Mouse (Mus musculus) adrenal gland, postnatal 0 days (tissue): ENCODE data around the gene Arhgap9. TPM values are rescaled to one million over a fixed set of nuclear protein-coding genes. Genes with fewer than 3 reads are reported as not detected.

ENCODE experiments used
- polyA plus RNA-seq: library from polyadenylated mRNA; unstranded; fragments of >200 nt; fragmentation: Nextera tagmentation; extraction: Ambion mirVana; gene quantifications from 2 replicates; pipeline ENCODE4 v1.2.1, GENCODE M21; 2015

Gene Arhgap9
- polyA plus RNA-seq: 4.9 and 5.0 TPM in 2 replicates

DNA sequence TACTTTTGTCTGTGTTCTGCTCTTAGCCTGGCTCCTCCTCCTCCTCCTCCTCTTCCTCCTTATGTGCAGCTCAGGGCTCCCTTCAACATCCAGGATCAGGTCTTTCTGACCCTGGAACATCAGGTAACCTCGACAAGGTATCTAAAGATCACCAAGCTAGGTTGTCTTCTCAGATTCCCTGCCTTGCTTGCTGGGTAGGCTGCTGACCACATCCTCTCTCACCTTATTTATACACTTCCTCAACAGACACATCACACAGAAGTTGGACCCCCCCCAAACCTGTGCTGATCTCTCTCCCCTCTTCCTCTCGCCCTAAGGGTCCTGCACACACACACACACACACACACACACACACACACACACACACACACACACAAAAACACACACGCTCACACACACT is at the start of gene Arhgap9:
Gene Arhgap9 (plus strand): TSS at position 344 of the 400 bp plus-strand sequence.

DNA sequence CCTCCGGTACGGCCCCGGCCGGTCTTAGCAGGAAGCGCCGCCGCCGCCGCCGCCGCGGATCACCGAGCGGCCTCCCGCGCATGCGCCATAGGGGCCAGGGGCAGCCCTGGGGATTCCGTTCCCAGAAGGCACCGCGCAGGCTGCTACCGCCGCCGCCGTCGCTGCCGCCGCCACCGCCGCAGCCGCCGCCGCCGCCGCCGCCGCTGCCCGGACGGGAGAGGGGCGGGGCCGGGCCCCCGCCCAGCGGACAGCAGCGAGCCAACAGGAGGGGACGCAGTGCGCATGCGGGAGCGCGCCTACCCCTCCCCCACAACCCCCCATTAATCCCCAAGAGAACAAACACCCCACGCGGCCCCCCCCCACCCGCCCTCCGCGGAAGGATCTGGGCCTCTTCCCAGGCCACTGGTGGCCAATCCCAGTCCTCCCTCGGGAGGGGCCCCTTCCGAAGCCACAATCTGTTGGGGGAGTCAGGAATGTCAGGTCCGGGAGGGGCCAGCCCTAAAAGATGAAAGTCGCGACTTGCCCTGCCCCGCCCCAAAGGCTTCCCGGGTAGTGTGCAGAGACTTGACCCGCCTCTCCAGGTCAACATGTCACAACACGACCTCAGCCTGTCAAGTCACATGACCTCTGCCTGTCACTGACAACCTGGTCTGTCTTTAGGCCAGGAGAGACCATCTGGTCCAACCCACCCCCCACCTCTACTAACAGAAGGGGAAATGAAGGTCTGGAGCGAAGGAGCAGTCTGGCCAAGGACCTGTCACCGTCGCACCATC is 32.8 kb upstream of the Arhgap9 start, which contains the start of gene Mbd6:
Gene Mbd6 (minus strand): TSS at position 219 of the 773 bp plus-strand sequence.

DNA sequence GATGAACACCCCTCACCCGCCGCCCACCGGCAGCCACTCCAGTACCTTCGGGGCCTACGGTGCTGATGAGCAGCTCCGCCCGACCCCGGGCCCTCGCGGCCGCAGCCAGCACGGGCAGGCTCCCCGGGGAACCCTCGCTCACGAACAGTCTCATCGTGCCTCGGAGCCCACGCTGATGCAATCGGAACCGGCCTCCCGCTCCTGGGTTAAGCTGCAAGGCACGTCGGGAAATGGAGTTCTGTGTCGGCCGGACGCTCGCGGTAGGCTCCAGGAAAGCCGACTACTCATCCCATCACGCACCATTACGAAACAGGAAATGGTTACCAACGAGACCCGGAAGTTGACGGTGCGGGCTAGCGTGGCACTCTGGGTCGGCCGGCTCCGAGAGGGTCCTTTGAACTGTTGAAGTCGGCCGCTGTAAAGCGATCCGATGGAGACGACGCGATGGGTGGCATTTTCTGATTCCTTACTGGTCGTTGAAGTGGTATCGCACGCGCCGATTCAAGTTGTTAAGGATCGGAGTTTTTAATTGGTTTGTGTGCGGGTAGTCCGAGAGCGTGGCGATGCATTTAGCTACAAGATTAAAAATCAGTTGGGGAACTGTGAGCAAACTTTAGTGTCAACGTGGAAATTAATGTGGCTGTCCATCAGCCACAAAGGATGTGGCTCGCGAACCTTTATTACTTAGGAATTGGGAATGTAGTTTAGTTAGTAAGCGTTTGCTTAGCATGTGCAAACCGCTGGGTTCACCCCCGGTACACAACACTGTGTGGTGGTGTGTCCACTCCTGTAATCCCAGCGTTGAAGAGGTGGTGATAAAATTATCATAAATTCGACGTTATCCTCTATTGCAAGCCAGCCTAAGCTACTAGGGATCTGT is 10.0 kb upstream of the Arhgap9 start, which contains the start of gene Mars:
Gene Mars (minus strand): TSS at position 311 of the 880 bp plus-strand sequence.

DNA sequence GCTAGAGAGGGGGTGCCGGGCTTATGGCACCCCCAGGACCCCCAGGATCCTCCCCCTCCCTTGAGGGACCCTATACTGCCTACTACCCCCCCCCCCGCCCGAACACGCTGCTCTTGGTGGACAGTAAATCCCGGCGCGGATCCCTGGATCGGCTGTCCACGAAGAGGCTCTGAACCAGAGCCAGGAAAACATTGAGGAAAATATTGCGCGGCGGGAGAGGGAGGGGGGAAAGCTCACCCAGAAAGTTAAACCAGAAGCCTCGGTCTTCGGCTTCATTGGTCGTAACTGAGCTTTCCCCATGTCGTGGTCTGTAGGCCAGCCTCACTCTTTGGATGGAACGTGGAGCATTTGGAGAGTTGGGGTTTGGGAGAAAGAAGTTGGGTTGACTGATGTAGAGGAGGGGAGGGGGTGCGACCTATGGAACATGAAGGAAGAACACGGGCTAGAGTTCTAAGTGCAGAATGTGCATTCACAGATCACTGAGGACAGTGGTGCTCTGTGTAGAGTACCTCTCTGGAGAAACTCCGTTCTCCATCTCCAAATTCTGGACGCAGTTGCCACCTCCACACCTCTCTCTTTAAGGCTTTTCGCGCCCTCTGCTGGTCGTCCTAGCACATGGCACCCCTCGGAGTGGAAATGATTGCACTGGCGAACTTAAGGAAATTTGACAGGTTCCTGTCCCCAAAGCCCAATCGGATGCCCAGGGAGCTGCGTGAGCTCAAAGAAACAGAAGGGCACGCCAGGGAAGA is 20.3 kb downstream of the Arhgap9 start, which contains the start of gene Gli1:
Gene Gli1 (minus strand): TSS at position 84 of the 749 bp plus-strand sequence.

DNA sequence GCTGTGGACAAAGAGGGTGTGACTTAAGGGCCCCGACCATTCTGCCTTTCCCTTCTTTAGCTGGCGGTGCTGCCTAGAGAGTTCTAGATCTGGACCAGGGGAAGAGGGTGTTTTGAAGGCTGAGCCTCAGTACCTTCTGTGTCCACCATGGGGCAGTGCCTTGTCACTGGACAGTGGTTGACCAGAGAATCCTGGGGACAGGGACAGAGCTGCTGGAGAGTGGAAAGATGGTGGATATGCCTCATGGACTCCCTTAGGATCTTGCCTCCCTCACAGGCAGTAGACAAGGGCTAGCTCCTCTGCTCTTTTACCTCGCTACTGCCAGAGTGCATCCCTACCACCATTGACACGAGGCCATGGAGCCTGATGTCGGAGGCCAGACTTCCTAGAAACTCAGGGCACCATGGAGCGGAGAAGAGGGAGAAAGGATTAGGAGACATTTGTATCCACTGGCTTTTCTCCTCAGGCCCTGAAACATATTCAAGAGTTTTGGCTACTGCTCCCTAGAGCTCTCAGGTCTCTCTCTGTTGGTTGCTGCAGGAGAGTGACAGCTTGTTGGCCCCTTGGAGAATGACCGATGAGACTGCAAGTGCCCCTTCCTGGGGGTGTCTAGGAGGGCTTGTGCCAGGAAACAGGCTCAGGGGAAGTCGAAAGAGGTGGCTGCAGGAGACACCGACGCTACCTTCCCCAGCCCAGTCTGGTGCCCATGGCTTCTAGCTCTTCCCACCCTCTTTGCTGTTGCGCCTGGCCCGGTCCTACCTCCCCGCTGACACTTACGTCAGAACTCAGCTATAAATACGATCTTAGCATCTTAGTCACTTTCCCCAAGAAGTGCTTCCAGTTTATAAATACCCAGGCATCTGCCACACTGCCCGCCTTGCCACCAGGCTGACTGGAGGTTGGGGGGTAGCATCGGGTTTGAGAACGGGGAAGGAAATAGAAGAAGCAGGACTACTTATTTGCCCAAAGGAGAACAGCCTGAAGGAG is 32.4 kb downstream of the Arhgap9 start, which contains the start of gene Inhbe:
Gene Inhbe (minus strand): TSS at position 503 of the 987 bp plus-strand sequence.

DNA sequence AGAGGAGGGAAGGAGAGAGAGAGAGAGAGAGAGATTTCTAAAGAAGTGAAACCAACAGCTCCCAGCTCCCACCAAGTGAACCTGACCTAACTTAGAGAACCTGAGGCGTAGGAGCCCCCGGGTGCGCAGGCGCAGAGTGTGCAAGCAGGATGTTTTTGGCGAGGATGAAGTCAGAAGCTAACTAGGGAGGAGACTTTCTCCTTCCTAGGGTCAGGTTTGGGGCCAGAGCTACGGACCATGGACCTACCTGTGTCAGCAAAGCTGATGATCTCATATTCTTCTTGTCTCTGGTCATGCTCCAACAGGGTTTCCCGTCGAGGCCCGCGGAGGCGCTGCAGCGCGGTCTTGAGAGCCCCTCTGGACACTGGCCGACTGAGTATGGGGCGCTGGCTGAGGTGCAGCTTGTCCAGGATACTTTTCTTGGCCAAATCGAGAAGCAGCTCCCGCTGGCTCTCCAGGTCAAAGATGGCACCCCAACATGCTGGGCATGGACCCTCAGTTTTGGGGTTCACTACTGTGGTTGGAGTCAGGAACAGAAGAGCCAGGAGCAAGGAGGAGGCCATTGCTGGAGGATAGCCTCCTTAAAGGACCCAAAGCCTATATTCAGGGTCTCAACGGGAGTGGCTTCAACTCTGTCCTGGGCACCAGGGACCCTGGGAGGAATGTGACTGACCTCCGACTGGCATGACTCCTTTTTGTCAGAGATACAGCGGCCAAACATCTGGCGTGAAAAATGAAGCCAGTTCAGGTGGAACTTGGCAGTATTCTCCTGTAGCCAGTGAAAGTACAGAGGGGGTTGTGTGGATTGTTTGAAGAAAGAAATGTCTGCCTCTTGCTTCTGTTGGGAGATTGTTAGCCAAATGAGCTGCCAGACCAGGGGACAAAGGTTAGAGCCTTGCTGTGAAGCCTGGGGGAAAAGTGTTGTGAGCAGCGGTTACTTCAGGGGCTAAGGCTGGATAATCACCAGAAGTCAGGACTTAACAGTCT is 48.4 kb downstream of the Arhgap9 start, which contains the start of gene Inhbc:
Gene Inhbc (minus strand): TSS at position 598 of the 987 bp plus-strand sequence.

Other genes starting within 250 kb of the Arhgap9 start
- gene Agap2, start 246.7 kb upstream of the Arhgap9 start, polyA plus RNA-seq: 0.20 and 0.39 TPM in 2 replicates
- 70.0 and 115 TPM in 2 replicates for gene Os9, start 200.8 kb upstream of the Arhgap9 start, polyA plus RNA-seq
- gene B4galnt1, start 156.7 kb upstream of the Arhgap9 start, polyA plus RNA-seq: 8.3 and 11.5 TPM in 2 replicates
- 0.77 and 1.5 TPM in 2 replicates for gene Slc26a10, start 141.3 kb upstream of the Arhgap9 start, polyA plus RNA-seq
- 26.9 and 37.1 TPM in 2 replicates for gene Arhgef25, start 131.9 kb upstream of the Arhgap9 start, polyA plus RNA-seq
- 71.2 and 89.3 TPM in 2 replicates for gene Dtx3, start 126.2 kb upstream of the Arhgap9 start, polyA plus RNA-seq
- gene Pip4k2c, start 110.4 kb upstream of the Arhgap9 start, polyA plus RNA-seq: 20.1 and 31.2 TPM in 2 replicates
- gene Kif5a, start 58.6 kb upstream of the Arhgap9 start, polyA plus RNA-seq: 9.4 and 28.5 TPM in 2 replicates
- 179 and 189 TPM in 2 replicates for gene Dctn2, start 55.6 kb upstream of the Arhgap9 start, polyA plus RNA-seq
- 8.1 and 10.8 TPM in 2 replicates for gene Mbd6, start 32.9 kb upstream of the Arhgap9 start, polyA plus RNA-seq
- 74.6 and 97.2 TPM in 2 replicates for gene Mars, start 10.2 kb upstream of the Arhgap9 start, polyA plus RNA-seq
- gene Gli1, start 20.0 kb downstream of the Arhgap9 start, polyA plus RNA-seq: 2.6 and 3.4 TPM in 2 replicates
- gene Inhbe, start 32.4 kb downstream of the Arhgap9 start, polyA plus RNA-seq: 1.4 and 1.7 TPM in 2 replicates
- 0.46 and 0.61 TPM in 2 replicates for gene Inhbc, start 48.5 kb downstream of the Arhgap9 start, polyA plus RNA-seq
- gene R3hdm2, start 58.4 kb downstream of the Arhgap9 start, polyA plus RNA-seq: 29.8 and 36.2 TPM in 2 replicates
- 0.98 and 2.2 TPM in 2 replicates for gene Stac3, start 179.7 kb downstream of the Arhgap9 start, polyA plus RNA-seq
- 69.0 and 99.4 TPM in 2 replicates for gene Ndufa4l2, start 193.0 kb downstream of the Arhgap9 start, polyA plus RNA-seq
- gene Shmt2, start 200.5 kb downstream of the Arhgap9 start, polyA plus RNA-seq: 42.0 and 63.0 TPM in 2 replicates
- 20.2 and 25.1 TPM in 2 replicates for gene Nxph4, start 212.6 kb downstream of the Arhgap9 start, polyA plus RNA-seq